Comparison of ENCODE assay signal across 8 mouse cellular contexts in genomic region chr3:144719088-144719900, GRCm38 (mm10). TPM values are rescaled to one million over a fixed set of nuclear protein-coding genes. Genes with fewer than 3 reads are reported as not detected.
DNase-seq lines count a peak whose midpoint lies in the region; ATAC-seq and TF ChIP-seq lines count a peak whose summit lies in the region.

No protein-coding gene starts in this region.

- TF ChIP-seq EP300 in ES-Bruce4 (IDR thresholded peaks at IDR 0.05; ENCODE audit: insufficient read depth, low read depth, low read length): no peak
- no peak for TF ChIP-seq EP300 in liver, postnatal 0 days (IDR thresholded peaks at IDR 0.05; ENCODE audit: low read depth)
- no peak for TF ChIP-seq EP300 in stomach, postnatal 0 days (optimal IDR thresholded peaks at IDR 0.05)

- H3K4me1 ChIP-seq in ES-Bruce4 (ENCODE audit: control insufficient read depth, insufficient read depth, low read length): no peaks in the 10 kb centered on the region
- peaks cover 16% of the 10 kb centered on the region for H3K4me1 ChIP-seq in forebrain, embryonic 14.5 days (ENCODE audit: control insufficient read depth, insufficient read depth, low read length)
- peaks cover 25% of the 10 kb centered on the region for H3K4me1 ChIP-seq in liver, postnatal 0 days (ENCODE audit: insufficient read depth)
- H3K4me1 ChIP-seq in neural tube, embryonic 12.5 days: peaks cover 22% of the 10 kb centered on the region
- H3K4me1 ChIP-seq in stomach, postnatal 0 days (replicated peaks; ENCODE audit: control insufficient read depth, insufficient read depth): peaks cover 5% of the 10 kb centered on the region; the same call in 1 of the 2 replicates

- H3K4me2 ChIP-seq in forebrain, embryonic 14.5 days (ENCODE audit: low read length): peak overlapping the region; percentile 89
- H3K4me2 ChIP-seq in liver, postnatal 0 days (ENCODE audit: low read depth, low read length): peak overlapping the region; percentile 87
- H3K4me2 ChIP-seq in neural tube, embryonic 12.5 days (replicated peaks): peak overlapping the region; percentile 67
- H3K4me2 ChIP-seq in stomach, postnatal 0 days (replicated peaks; ENCODE audit: low read depth): peak overlapping the region; percentile 58

- peak; percentile 33 for ATAC-seq in cerebellum, adult (ENCODE audit: insufficient number of reproducible peaks, low FRiP score, low TSS enrichment)
- ATAC-seq in forebrain, embryonic 14.5 days: peak; percentile 37
- ATAC-seq in liver, postnatal 0 days: peak; percentile 60
- peak; percentile 56 for ATAC-seq in neural tube, embryonic 12.5 days (ENCODE audit: low FRiP score, low read depth)
- ATAC-seq in stomach, postnatal 0 days (ENCODE audit: low FRiP score, low TSS enrichment): peak; percentile 73

- DNase-seq in forebrain, embryonic 14.5 days (ENCODE audit: low spot score): peak; percentile 76
- peak; percentile 44 for DNase-seq in heart, postnatal 25 days (ENCODE audit: low spot score)
- DNase-seq in layer of hippocampus, adult 11-12 months (ENCODE audit: low spot score): peak; percentile 51
- peak; percentile 81 for DNase-seq in liver, postnatal 0 days
- DNase-seq in stomach, postnatal 0 days (ENCODE audit: low spot score): peak; percentile 78

- H3K36me3 ChIP-seq in ES-Bruce4 (ENCODE audit: control insufficient read depth, insufficient read depth, low read length, poor library complexity, severe bottlenecking): no peaks in the 10 kb centered on the region
- H3K36me3 ChIP-seq in forebrain, embryonic 14.5 days (ENCODE audit: control insufficient read depth, insufficient read depth, low read length): no peaks in the 10 kb centered on the region
- H3K36me3 ChIP-seq in liver, postnatal 0 days (replicated peaks; ENCODE audit: insufficient read depth, low read length): no peaks in the 10 kb centered on the region; the same call in 1 of the 2 replicates
- H3K36me3 ChIP-seq in neural tube, embryonic 12.5 days: no peaks in the 10 kb centered on the region
- no peaks in the 10 kb centered on the region for H3K36me3 ChIP-seq in stomach, postnatal 0 days (ENCODE audit: control insufficient read depth, insufficient read depth, low read length)

- under 1% methylated on average over 40 of the region's 56 CpGs for WGBS in forebrain, embryonic 14.5 days
- WGBS in liver, postnatal 0 days (ENCODE audit: insufficient replicate concordance): 4% methylated on average over 54 of the region's 56 CpGs
- under 1% methylated on average over 56 of the region's 56 CpGs for WGBS in neural tube, embryonic 12.5 days
- WGBS in stomach, postnatal 0 days: under 1% methylated on average over 53 of the region's 56 CpGs

- no peaks in the 10 kb centered on the region for H3K27me3 ChIP-seq in ES-Bruce4 (ENCODE audit: control insufficient read depth, insufficient read depth, low read length, poor library complexity, severe bottlenecking)
- H3K27me3 ChIP-seq in forebrain, embryonic 14.5 days (replicated peaks; ENCODE audit: control insufficient read depth, insufficient read depth, low read length): no peaks in the 10 kb centered on the region
- no peaks in the 10 kb centered on the region for H3K27me3 ChIP-seq in liver, postnatal 0 days (ENCODE audit: insufficient read depth, low read length)
- no peaks in the 10 kb centered on the region for H3K27me3 ChIP-seq in neural tube, embryonic 12.5 days (replicated peaks)
- H3K27me3 ChIP-seq in stomach, postnatal 0 days (ENCODE audit: control insufficient read depth, insufficient read depth, low read length): no peaks in the 10 kb centered on the region

- peak overlapping the region; percentile 79 for H3K9ac ChIP-seq in ES-Bruce4 (ENCODE audit: low read depth, poor library complexity, severe bottlenecking)
- H3K9ac ChIP-seq in forebrain, embryonic 14.5 days (ENCODE audit: low read length): peak overlapping the region; percentile 87
- H3K9ac ChIP-seq in liver, postnatal 0 days (replicated peaks): peak overlapping the region; percentile 93
- H3K9ac ChIP-seq in neural tube, embryonic 12.5 days: peak overlapping the region; percentile 93
- peak overlapping the region; percentile 91 for H3K9ac ChIP-seq in stomach, postnatal 0 days (ENCODE audit: low read length)

- intact Hi-C loops in heart, postnatal 25 days (cut with DNase I): loop anchor here (10.0 kb wide), 1 partner anchor 514 kb away; the partner anchor contains the start of gene Lmo4

- no peaks in the 10 kb centered on the region for H3K9me3 ChIP-seq in ES-Bruce4 (replicated peaks; ENCODE audit: control insufficient read depth, insufficient read depth, low read length, poor library complexity, severe bottlenecking)
- H3K9me3 ChIP-seq in forebrain, embryonic 14.5 days (replicated peaks; ENCODE audit: control insufficient read depth, low read length): no peaks in the 10 kb centered on the region
- H3K9me3 ChIP-seq in liver, postnatal 0 days (ENCODE audit: low read length): no peaks in the 10 kb centered on the region
- H3K9me3 ChIP-seq in neural tube, embryonic 12.5 days: no peaks in the 10 kb centered on the region
- H3K9me3 ChIP-seq in stomach, postnatal 0 days (ENCODE audit: control insufficient read depth, low read length): no peaks in the 10 kb centered on the region

- no peak for TF ChIP-seq POLR2A in ES-Bruce4 (IDR thresholded peaks at IDR 0.05; ENCODE audit: insufficient read depth, low read length)

- TF ChIP-seq CTCF in ES-Bruce4 (IDR thresholded peaks at IDR 0.05; ENCODE audit: low read depth, low read length): no peak
- no peak for TF ChIP-seq CTCF in liver, postnatal 0 days (IDR thresholded peaks at IDR 0.05; ENCODE audit: low read depth)
- no peak for TF ChIP-seq CTCF in stomach, postnatal 0 days (IDR thresholded peaks at IDR 0.05; ENCODE audit: low read depth)

- H3K27ac ChIP-seq in ES-Bruce4 (ENCODE audit: insufficient read depth, low read length): peak overlapping the region; percentile 29
- H3K27ac ChIP-seq in forebrain, embryonic 14.5 days (ENCODE audit: low read depth, low read length): peak overlapping the region; percentile 98
- H3K27ac ChIP-seq in liver, postnatal 0 days (ENCODE audit: low read depth): peak overlapping the region; percentile 100
- peak overlapping the region; percentile 96 for H3K27ac ChIP-seq in neural tube, embryonic 12.5 days
- peak overlapping the region; percentile 100 for H3K27ac ChIP-seq in stomach, postnatal 0 days (replicated peaks)

- H3K4me3 ChIP-seq in ES-Bruce4 (ENCODE audit: low read depth, low read length): peak overlapping the region; percentile 97
- peak overlapping the region; percentile 82 for H3K4me3 ChIP-seq in forebrain, embryonic 14.5 days (ENCODE audit: low read depth, low read length)
- H3K4me3 ChIP-seq in liver, postnatal 0 days (ENCODE audit: low read depth, low read length): peak overlapping the region; percentile 87
- H3K4me3 ChIP-seq in neural tube, embryonic 12.5 days: peak overlapping the region; percentile 91
- peak overlapping the region; percentile 93 for H3K4me3 ChIP-seq in stomach, postnatal 0 days (ENCODE audit: low read depth, low read length)

RNA-seq across cellular contexts. Expression of gene Sh3glb1, which starts 0.8 kb away (rescaled TPM):
- polyA plus RNA-seq in ES-Bruce4 (2011; ENCODE audit: insufficient read depth, insufficient read length, low read depth, missing spikeins): 110 and 115 TPM in 2 replicates
- 84.7 and 99.5 TPM in 2 replicates for polyA plus RNA-seq in forebrain, embryonic 14.5 days (2014; fragmentation: Nextera tagmentation; extraction: Ambion mirVana)
- total RNA-seq in heart, postnatal 25 days (2021): 100 to 1,000 TPM; 330 to 353 TPM
- polyA plus RNA-seq in liver, postnatal 0 days (2015; fragmentation: Nextera tagmentation; extraction: Ambion mirVana): 84.8 and 91.2 TPM in 2 replicates
- 124 TPM in 2 replicates for polyA plus RNA-seq in neural tube, embryonic 12.5 days (2016; fragmentation: Nextera tagmentation; extraction: Ambion mirVana)
- polyA plus RNA-seq in stomach, postnatal 0 days (2015; fragmentation: Nextera tagmentation; extraction: Ambion mirVana): 125 and 130 TPM in 2 replicates

RNA-seq across cellular contexts. Expression of gene Clca3a1, which starts 41.5 kb away (rescaled TPM):
- 0.19 TPM in 1 of 2 replicates, not detected in the other for polyA plus RNA-seq in ES-Bruce4 (2011; ENCODE audit: insufficient read depth, insufficient read length, low read depth, missing spikeins)
- 0.38 and 0.47 TPM in 2 replicates for polyA plus RNA-seq in forebrain, embryonic 14.5 days (2014; fragmentation: Nextera tagmentation; extraction: Ambion mirVana)
- 1 to 10 TPM; 1.0 to 1.1 TPM for total RNA-seq in heart, postnatal 25 days (2021)
- 8.3 and 8.5 TPM in 2 replicates for polyA plus RNA-seq in liver, postnatal 0 days (2015; fragmentation: Nextera tagmentation; extraction: Ambion mirVana)
- polyA plus RNA-seq in neural tube, embryonic 12.5 days (2016; fragmentation: Nextera tagmentation; extraction: Ambion mirVana): 0.19 and 0.26 TPM in 2 replicates
- polyA plus RNA-seq in stomach, postnatal 0 days (2015; fragmentation: Nextera tagmentation; extraction: Ambion mirVana): 0.70 and 0.82 TPM in 2 replicates

Comparison
In these comparisons a context has a peak if more than half of its experiments do, and no peak if none do; other contexts are left out.
1. Peak in every context shown above with its lines: DNase-seq, ATAC-seq, H3K4me3 ChIP-seq and H3K27ac ChIP-seq.
2. H3K27ac ChIP-seq: peak in every context shown above with its lines; median percentile 100 in liver, postnatal 0 days; 100 in stomach, postnatal 0 days; 98 in forebrain, embryonic 14.5 days; 96 in neural tube, embryonic 12.5 days; 29 in ES-Bruce4.